Mouse (Mus musculus) liver, adult 2 months (tissue): Measurements from ENCODE around the gene Acp6. TPM values are rescaled to one million over a fixed set of nuclear protein-coding genes. Genes with fewer than 3 reads are reported as not detected.

Experiments
- DNase-seq: peaks from one replicate; pipeline ENCODE4 v3.0.0-alpha.2; 2011; ENCODE audit warnings: low read depth, low spot score; ENCODE audit errors: extremely low read depth
- H3K27ac ChIP-seq: fragments of 200-500 bp; replicated peaks from 2 replicates; pipeline ENCODE4 v1.5.1; 2012; ENCODE audit warnings: low read depth, mild to moderate bottlenecking, control low read depth, inconsistent platforms, low read length; ENCODE audit not compliant: insufficient read depth
- H3K27me3 ChIP-seq: fragments of 200-500 bp; 2 replicates; pipeline ENCODE4 v1.6.1; 2012; ENCODE audit warnings: mild to moderate bottlenecking, moderate library complexity, low read length, inconsistent platforms; ENCODE audit not compliant: control insufficient read depth, insufficient read depth
- H3K36me3 ChIP-seq: fragments of 200-500 bp; 2 replicates; pipeline ENCODE4 v1.6.1; 2012; ENCODE audit warnings: low read length, inconsistent platforms; ENCODE audit not compliant: control insufficient read depth, insufficient read depth
- H3K4me1 ChIP-seq: fragments of 200-500 bp; 2 replicates; pipeline ENCODE4 v1.6.1; 2011; ENCODE audit warnings: low read length; ENCODE audit not compliant: control insufficient read depth, insufficient read depth
- H3K4me3 ChIP-seq: fragments of 200-500 bp; 2 replicates; pipeline ENCODE4 v1.5.1; 2011; ENCODE audit warnings: low read depth, mild to moderate bottlenecking, control low read depth, low read length, moderate library complexity; ENCODE audit not compliant: insufficient read depth
- H3K79me2 ChIP-seq: fragments of 200-500 bp; 2 replicates; pipeline ENCODE4 v1.6.1; 2012; ENCODE audit warnings: inconsistent platforms, mild to moderate bottlenecking, low read length, moderate library complexity; ENCODE audit not compliant: control insufficient read depth, insufficient read depth
- H3K9ac ChIP-seq: fragments of 200-500 bp; 2 replicates; pipeline ENCODE4 v1.6.1; 2012; ENCODE audit warnings: low read depth, mild to moderate bottlenecking, control low read depth, inconsistent platforms, low read length
- CTCF ChIP-seq: fragments of 200-500 bp; IDR thresholded peaks from 2 replicates; pipeline ENCODE4 v1.5.1; 2011; ENCODE audit warnings: low read depth, low read length, control low read depth
- POLR2A ChIP-seq: fragments of 200-500 bp; IDR thresholded peaks from 2 replicates; pipeline ENCODE4 v1.6.1; 2011; ENCODE audit warnings: low read length, control low read depth; ENCODE audit not compliant: insufficient read depth; ENCODE audit errors: extremely low read depth
- WGBS: fragments of 180-500 bp; shearing (Covaris S2); methylation state at CpG from one replicate; pipeline ENCODE4 v1.1.7; 2018; 5-methylcytosine and 5-hydroxymethylcytosine counted together
- polyA plus RNA-seq: library from polyadenylated mRNA; depleted of rRNA; stranded (reverse); fragments of >200 nt; gene quantifications from 2 replicates; pipeline ENCODE4 v1.2.3, GENCODE M21; 2012
- total RNA-seq: library from RNA; depleted of rRNA; stranded (reverse); fragments of >200 nt; gene quantifications from 2 replicates; pipeline ENCODE4 v1.2.3, GENCODE M21; 2014

Acp6 gene
- total and polyA plus RNA-seq, 2 experiments, result 31.9 to 37.5 TPM

- H3K27me3 ChIP-seq, result no peaks in the 10 kb centered on the region
- H3K4me1 ChIP-seq, result peaks cover 5% of the 10 kb centered on the region; the same call in 1 of the 2 replicates
- H3K36me3 ChIP-seq, result peaks cover 1% of the 10 kb centered on the region; the same call in 1 of the 2 replicates
- no peak overlapping the region for H3K9ac ChIP-seq
- no peak overlapping the region for H3K27ac ChIP-seq
- no peak overlapping the region for H3K4me3 ChIP-seq
- TF ChIP-seq CTCF, result no peak
- TF ChIP-seq POLR2A, result no peak
- H3K79me2 ChIP-seq, result peaks cover 11% of the 10 kb centered on the region; the same call in 1 of the 2 replicates
- peak; percentile 52 for DNase-seq
- 28% methylated on average over 10 of the region's 10 CpGs for WGBS
Measured at GRCm38 (mm10) chr3:97160908-97161307, 2.3 kb downstream of the Acp6 start.

- peaks cover 4% of the 10 kb centered on the region for H3K36me3 ChIP-seq
- TF ChIP-seq POLR2A (no peak), CTCF (no peak)
- WGBS, result 67% methylated on average over 4 of the region's 4 CpGs
- no peaks in the 10 kb centered on the region for H3K27me3 ChIP-seq
- no peak for DNase-seq
- H3K9ac ChIP-seq, result no peak overlapping the region
- H3K4me1 ChIP-seq, result 0 out of 2 replicates have a peak, but pooled peaks cover 3% of the 10 kb centered on the region
- peaks cover 11% of the 10 kb centered on the region; the same call in 1 of the 2 replicates for H3K79me2 ChIP-seq
- no peak overlapping the region for H3K27ac ChIP-seq
- no peak overlapping the region for H3K4me3 ChIP-seq
Measured at GRCm38 (mm10) chr3:97161773-97162172, 3.2 kb downstream of the Acp6 start.

- no peak for DNase-seq
- Histone ChIP-seq H3K4me3 (no peak overlapping the region), H3K27me3 (no peaks in the 10 kb centered on the region), H3K36me3 (peaks cover 9% of the 10 kb centered on the region), H3K79me2 (peaks cover 11% of the 10 kb centered on the region; the same call in 1 of the 2 replicates), H3K27ac (no peak overlapping the region), H3K9ac (no peak overlapping the region), H3K4me1 (0 out of 2 replicates have a peak, but pooled peaks cover 3% of the 10 kb centered on the region)
- WGBS, result 68% methylated on average over 4 of the region's 4 CpGs
- TF ChIP-seq CTCF (no peak), POLR2A (no peak)
Measured at GRCm38 (mm10) chr3:97164477-97164876, 5.9 kb downstream of the Acp6 start.

GRCm38 (mm10) chr3:97167126-97167525, 8.5 kb downstream of the Acp6 start:
- H3K27ac ChIP-seq, result no peak overlapping the region
- no peak overlapping the region for H3K4me3 ChIP-seq
- 0 out of 2 replicates have a peak, but pooled peaks cover 7% of the 10 kb centered on the region for H3K79me2 ChIP-seq
- TF ChIP-seq POLR2A, result no peak
- no peaks in the 10 kb centered on the region for H3K4me1 ChIP-seq
- no peak for DNase-seq
- 76% methylated on average over 4 of the region's 4 CpGs for WGBS
- H3K36me3 ChIP-seq, result peaks cover 10% of the 10 kb centered on the region
- H3K27me3 ChIP-seq, result no peaks in the 10 kb centered on the region
- H3K9ac ChIP-seq, result no peak overlapping the region

GRCm38 (mm10) chr3:97171531-97171930, 13.0 kb downstream of the Acp6 start:
- WGBS, result 62% methylated on average over 6 of the region's 6 CpGs
- H3K4me1 ChIP-seq, result no peaks in the 10 kb centered on the region
- no peak overlapping the region for H3K27ac ChIP-seq
- H3K79me2 ChIP-seq, result no peaks in the 10 kb centered on the region
- H3K4me3 ChIP-seq, result no peak overlapping the region
- no peaks in the 10 kb centered on the region for H3K27me3 ChIP-seq
- peaks cover 14% of the 10 kb centered on the region for H3K36me3 ChIP-seq
- peak; percentile 28 for DNase-seq
- no peak overlapping the region for H3K9ac ChIP-seq
- TF ChIP-seq POLR2A (no peak), CTCF (no peak)

- no peak overlapping the region for H3K9ac ChIP-seq
- DNase-seq, result no peak
- H3K27ac ChIP-seq, result no peak overlapping the region
- H3K27me3 ChIP-seq, result no peaks in the 10 kb centered on the region
- H3K4me3 ChIP-seq, result no peak overlapping the region
- no peaks in the 10 kb centered on the region for H3K4me1 ChIP-seq
- H3K36me3 ChIP-seq, result peaks cover 19% of the 10 kb centered on the region
- no peak for TF ChIP-seq CTCF
- TF ChIP-seq POLR2A, result no peak
- WGBS, result 67% methylated on average over 9 of the region's 9 CpGs
- no peaks in the 10 kb centered on the region for H3K79me2 ChIP-seq
Measured at GRCm38 (mm10) chr3:97172231-97172630, 13.7 kb downstream of the Acp6 start.
